Mouse (Mus musculus) midbrain, embryonic 15.5 days (tissue): ENCODE data around the gene Tsc22d4. TPM values are rescaled to one million over a fixed set of nuclear protein-coding genes. Genes with fewer than 3 reads are reported as not detected.

Experiments
- ATAC-seq: fragments of 200-750 bp; cut with Nextera tagmentation; replicated peaks from 2 replicates; pipeline ENCODE4 v1.8.0; 2017; ENCODE audit warnings: moderate TSS enrichment
- H3K27ac ChIP-seq: fragments of 300-500 bp; sonication (generic); 2 replicates; pipeline ENCODE4 v1.5.1; 2015; ENCODE audit warnings: mild to moderate bottlenecking, inconsistent platforms
- H3K27me3 ChIP-seq: fragments of 300-500 bp; sonication (generic); replicated peaks from 2 replicates; pipeline ENCODE4 v1.6.1; 2015; ENCODE audit warnings: inconsistent platforms
- H3K36me3 ChIP-seq: fragments of 300-500 bp; sonication (generic); replicated peaks from 2 replicates; pipeline ENCODE4 v1.6.1; 2015; ENCODE audit warnings: inconsistent platforms
- H3K4me1 ChIP-seq: fragments of 300-500 bp; sonication (generic); 2 replicates; pipeline ENCODE4 v1.6.1; 2015; ENCODE audit warnings: inconsistent platforms
- H3K4me2 ChIP-seq: fragments of 300-500 bp; sonication (generic); 2 replicates; pipeline ENCODE4 v1.6.1; 2015; ENCODE audit warnings: inconsistent platforms, mild to moderate bottlenecking, moderate library complexity
- H3K4me3 ChIP-seq: fragments of 300-500 bp; sonication (generic); 2 replicates; pipeline ENCODE4 v1.5.1; 2015; ENCODE audit warnings: mild to moderate bottlenecking, inconsistent platforms
- H3K9ac ChIP-seq: fragments of 300-500 bp; sonication (generic); 2 replicates; pipeline ENCODE4 v1.6.1; 2015; ENCODE audit warnings: mild to moderate bottlenecking, inconsistent platforms
- H3K9me3 ChIP-seq: fragments of 300-500 bp; sonication (generic); 2 replicates; pipeline ENCODE4 v1.6.1; 2016; ENCODE audit warnings: inconsistent platforms
- WGBS: fragments of 180-500 bp; shearing (Covaris S2); methylation state at CpG from one replicate; pipeline ENCODE4 v1.1.7; 2015; ENCODE audit warnings: mixed read lengths; 5-methylcytosine and 5-hydroxymethylcytosine counted together
- polyA plus RNA-seq: library from polyadenylated mRNA; unstranded; fragments of >200 nt; fragmentation: Nextera tagmentation; extraction: Ambion mirVana; gene quantifications from 2 replicates; pipeline ENCODE4 v1.2.1, GENCODE M21; 2015

Tsc22d4 gene
- polyA plus RNA-seq, 1 experiment from 2014 or later, result 58.0 TPM

GRCm38 (mm10) chr5:137787151-137787928 lies 41.8 kb downstream of the Tsc22d4 start, which contains the start of the genes Mepce and Zcwpw1:
Mepce (minus strand) TSS chr5:137787655.
Zcwpw1 (plus strand) TSS chr5:137787798.
- H3K4me1 ChIP-seq, result peaks cover 37% of the 10 kb centered on the region
- no peaks in the 10 kb centered on the region for H3K9me3 ChIP-seq
- peak within 1 kb of the TSS; percentile 91 for H3K4me2 ChIP-seq
- ATAC-seq, result peak; percentile 78
- H3K27me3 ChIP-seq, result no peaks in the 10 kb centered on the region
- H3K27ac ChIP-seq, result peak within 1 kb of the TSS; percentile 99
- peak within 1 kb of the TSS; percentile 88 for H3K9ac ChIP-seq
- WGBS, result under 1% methylated on average over 48 of the region's 48 CpGs
- peak within 1 kb of the TSS; percentile 72 for H3K4me3 ChIP-seq
- H3K36me3 ChIP-seq, result peaks cover 5% of the 10 kb centered on the region; the same call in 1 of the 2 replicates

DNA sequence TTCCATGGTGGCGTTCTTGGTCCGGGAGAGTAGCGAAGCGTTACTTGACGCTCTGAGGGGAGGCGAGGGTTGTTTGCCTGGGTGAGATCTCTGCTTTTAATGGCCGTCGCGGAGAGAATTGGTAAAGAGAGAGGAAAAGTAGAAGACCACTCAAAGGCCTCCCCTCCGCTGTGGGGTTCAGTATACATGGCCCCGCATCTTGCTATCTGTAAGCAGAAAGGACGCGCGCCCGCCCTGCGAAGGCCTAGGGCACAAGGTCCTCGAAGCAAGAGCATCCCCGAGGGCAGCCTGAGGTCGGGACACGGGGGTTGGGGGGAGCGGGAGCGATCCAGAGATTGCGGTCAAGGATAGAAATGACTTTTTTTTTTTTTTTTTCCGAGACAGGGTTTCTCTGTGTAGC lies 42.6 kb downstream of the Tsc22d4 start:
- Histone ChIP-seq H3K27ac (no peak overlapping the region), H3K36me3 (no peaks in the 10 kb centered on the region), H3K4me1 (peaks cover 28% of the 10 kb centered on the region), H3K9ac (0 out of 2 replicates have a peak overlapping the region, but pooled peaks have one; percentile 27), H3K27me3 (no peaks in the 10 kb centered on the region), H3K4me3 (peak overlapping the region; percentile 72), H3K4me2 (peak overlapping the region; percentile 91), H3K9me3 (no peaks in the 10 kb centered on the region)
- ATAC-seq, result no peak
- WGBS, result 71% methylated on average over 24 of the region's 24 CpGs

- H3K4me2 ChIP-seq, result no peak overlapping the region
- 91% methylated on average over 2 of the region's 2 CpGs for WGBS
- no peaks in the 10 kb centered on the region for H3K9me3 ChIP-seq
- no peak overlapping the region for H3K9ac ChIP-seq
- peaks cover 20% of the 10 kb centered on the region for H3K4me1 ChIP-seq
- no peaks in the 10 kb centered on the region for H3K27me3 ChIP-seq
- ATAC-seq, result no peak
- H3K27ac ChIP-seq, result no peak overlapping the region
- H3K4me3 ChIP-seq, result no peak overlapping the region
- H3K36me3 ChIP-seq, result no peaks in the 10 kb centered on the region
These were observed 43.5 kb downstream of the Tsc22d4 start for GRCm38 (mm10) chr5:137788946-137789531.

GRCm38 (mm10) chr5:137791553-137791952 lies 46.0 kb downstream of the Tsc22d4 start:
- no peak for ATAC-seq
- no peaks in the 10 kb centered on the region for H3K27me3 ChIP-seq
- H3K4me2 ChIP-seq, result no peak overlapping the region
- H3K36me3 ChIP-seq, result no peaks in the 10 kb centered on the region
- H3K9me3 ChIP-seq, result no peaks in the 10 kb centered on the region
- no peak overlapping the region for H3K9ac ChIP-seq
- peaks cover 6% of the 10 kb centered on the region for H3K4me1 ChIP-seq
- H3K27ac ChIP-seq, result no peak overlapping the region
- H3K4me3 ChIP-seq, result no peak overlapping the region

- H3K4me3 ChIP-seq, result no peak overlapping the region
- H3K9me3 ChIP-seq, result no peaks in the 10 kb centered on the region
- no peak overlapping the region for H3K9ac ChIP-seq
- no peaks in the 10 kb centered on the region for H3K27me3 ChIP-seq
- no peak for ATAC-seq
- H3K36me3 ChIP-seq, result no peaks in the 10 kb centered on the region
- 82% methylated on average over 3 of the region's 3 CpGs for WGBS
- no peak overlapping the region for H3K27ac ChIP-seq
- H3K4me2 ChIP-seq, result no peak overlapping the region
- no peaks in the 10 kb centered on the region for H3K4me1 ChIP-seq
These were observed 51.1 kb downstream of the Tsc22d4 start for GRCm38 (mm10) chr5:137796606-137797005.

- 89% methylated on average over 3 of the region's 3 CpGs for WGBS
- Histone ChIP-seq H3K4me3 (no peak overlapping the region), H3K4me2 (no peak overlapping the region), H3K4me1 (no peaks in the 10 kb centered on the region), H3K27me3 (no peaks in the 10 kb centered on the region), H3K9me3 (no peaks in the 10 kb centered on the region), H3K9ac (no peak overlapping the region), H3K27ac (no peak overlapping the region), H3K36me3 (no peaks in the 10 kb centered on the region)
- no peak for ATAC-seq
These were observed 55.4 kb downstream of the Tsc22d4 start for GRCm38 (mm10) chr5:137800917-137801316.

DNA sequence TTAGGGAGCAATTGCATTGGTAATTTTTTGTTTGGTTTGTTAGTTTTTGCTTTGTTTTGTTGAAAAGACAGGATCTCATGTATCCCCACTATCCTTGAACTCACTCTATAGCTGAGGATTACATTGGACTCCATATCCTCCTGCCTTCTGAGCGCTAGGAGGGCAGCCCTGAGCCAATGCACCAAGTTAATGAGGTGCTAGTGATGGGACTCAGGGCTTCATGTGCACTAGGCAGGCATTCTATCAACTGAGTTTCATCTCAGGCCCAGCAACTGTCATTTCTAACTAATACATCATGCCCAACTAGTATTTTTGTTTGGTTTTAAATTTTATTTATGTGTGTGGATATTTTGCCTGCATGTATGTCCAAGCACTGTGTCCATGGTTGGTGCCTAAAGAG lies 60.6 kb downstream of the Tsc22d4 start:
- H3K27ac ChIP-seq, result no peak overlapping the region
- H3K9ac ChIP-seq, result no peak overlapping the region
- WGBS, result 80% methylated on average over 1 of the region's 1 CpGs
- no peaks in the 10 kb centered on the region for H3K4me1 ChIP-seq
- no peak overlapping the region for H3K4me2 ChIP-seq
- H3K9me3 ChIP-seq, result no peaks in the 10 kb centered on the region
- no peaks in the 10 kb centered on the region for H3K36me3 ChIP-seq
- no peak for ATAC-seq
- H3K27me3 ChIP-seq, result no peaks in the 10 kb centered on the region
- H3K4me3 ChIP-seq, result no peak overlapping the region

DNA sequence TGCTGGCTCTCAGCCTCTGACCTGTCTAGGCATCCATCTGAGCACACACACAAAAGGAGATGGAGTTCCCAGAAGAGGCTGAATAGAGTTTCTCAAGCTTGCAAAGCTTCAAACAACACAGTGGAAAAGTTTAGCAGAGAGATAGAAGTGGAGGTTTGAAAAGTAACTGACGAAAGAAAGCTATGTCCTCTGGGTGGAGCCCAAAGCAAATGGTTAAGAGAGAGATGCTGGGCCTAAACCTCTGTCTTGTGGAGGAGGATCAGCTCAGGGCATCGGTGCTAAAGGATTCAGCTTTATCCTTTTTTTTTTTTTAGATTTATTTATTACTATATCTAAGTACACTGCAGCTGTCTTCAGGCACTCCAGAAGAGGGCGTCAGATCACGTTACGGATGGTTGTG lies 62.8 kb downstream of the Tsc22d4 start:
- Histone ChIP-seq H3K9me3 (no peaks in the 10 kb centered on the region), H3K4me3 (no peak overlapping the region), H3K9ac (no peak overlapping the region), H3K27me3 (no peaks in the 10 kb centered on the region), H3K27ac (no peak overlapping the region), H3K4me2 (no peak overlapping the region), H3K36me3 (no peaks in the 10 kb centered on the region), H3K4me1 (no peaks in the 10 kb centered on the region)
- no peak for ATAC-seq
- 88% methylated on average over 5 of the region's 5 CpGs for WGBS

DNA sequence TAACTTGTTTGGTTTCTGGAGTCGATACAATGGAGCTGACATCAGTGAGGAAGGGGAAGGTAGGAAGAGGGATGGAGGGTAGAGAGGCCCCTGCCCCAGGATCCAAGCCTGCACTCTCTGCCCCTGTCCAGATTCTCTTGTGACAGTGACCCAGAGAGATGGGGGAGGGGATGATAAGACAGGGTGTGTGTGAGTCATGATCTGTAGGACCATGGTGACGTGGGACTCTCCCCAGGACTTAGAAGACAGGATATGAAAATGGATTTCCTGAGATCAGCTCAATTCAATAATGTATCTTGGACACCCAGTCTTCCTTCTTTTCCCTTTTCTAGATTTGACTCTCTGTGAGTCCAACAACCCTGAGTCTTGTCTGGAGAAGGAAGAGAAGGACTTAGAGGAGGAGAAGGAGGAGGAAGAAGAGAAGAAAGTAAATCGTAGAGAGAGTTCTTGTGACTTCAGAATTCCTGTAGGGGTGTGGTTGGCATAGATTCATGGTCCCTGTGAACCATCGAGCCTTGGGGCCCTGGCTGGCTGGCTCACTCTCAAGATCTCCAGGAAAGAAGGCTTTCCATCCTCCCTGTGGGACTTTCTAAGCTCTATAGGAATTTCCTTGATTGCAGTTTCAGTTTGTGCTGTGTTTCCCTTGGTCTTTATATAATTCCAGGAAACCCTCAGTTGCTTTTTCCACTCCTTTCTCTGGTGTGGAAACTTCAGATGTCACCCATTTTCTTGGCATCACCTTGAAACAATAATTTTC lies 72.1 kb downstream of the Tsc22d4 start:
- Histone ChIP-seq H3K27me3 (no peaks in the 10 kb centered on the region), H3K36me3 (no peaks in the 10 kb centered on the region), H3K27ac (no peak overlapping the region), H3K9me3 (no peaks in the 10 kb centered on the region), H3K4me3 (no peak overlapping the region), H3K4me2 (no peak overlapping the region), H3K9ac (no peak overlapping the region), H3K4me1 (no peaks in the 10 kb centered on the region)
- no peak for ATAC-seq
- 73% methylated on average over 4 of the region's 4 CpGs for WGBS

Other genes starting within 250 kb of the Tsc22d4 start
- gene Pop7, start 243.2 kb upstream of the Tsc22d4 start, polyA plus RNA-seq, result 77.7 and 82.1 TPM in 2 replicates
- gene Gigyf1, start 227.2 kb upstream of the Tsc22d4 start, polyA plus RNA-seq, result 20.2 and 23.5 TPM in 2 replicates
- not detected in 2 replicates for gene Epo, start 212.5 kb upstream of the Tsc22d4 start, polyA plus RNA-seq
- 525 and 570 TPM in 2 replicates for gene Gnb2, start 212.2 kb upstream of the Tsc22d4 start, polyA plus RNA-seq
- 339 and 342 TPM in 2 replicates for gene Actl6b, start 192.2 kb upstream of the Tsc22d4 start, polyA plus RNA-seq
- 6.2 and 7.9 TPM in 2 replicates for gene Tfr2, start 175.9 kb upstream of the Tsc22d4 start, polyA plus RNA-seq
- 66.9 and 68.2 TPM in 2 replicates for gene Mospd3, start 144.7 kb upstream of the Tsc22d4 start, polyA plus RNA-seq
- 15.1 and 16.7 TPM in 2 replicates for gene Pcolce, start 131.9 kb upstream of the Tsc22d4 start, polyA plus RNA-seq
- 0.13 and 0.17 TPM in 2 replicates for gene Fbxo24, start 116.7 kb upstream of the Tsc22d4 start, polyA plus RNA-seq
- gene Lrch4, start 116.6 kb upstream of the Tsc22d4 start, polyA plus RNA-seq, result 18.8 and 19.1 TPM in 2 replicates
- gene Gm20605, start 116.6 kb upstream of the Tsc22d4 start, polyA plus RNA-seq, result 11.3 and 11.8 TPM in 2 replicates
- 4.8 and 6.8 TPM in 2 replicates for gene Sap25, start 104.4 kb upstream of the Tsc22d4 start, polyA plus RNA-seq
- gene Irs3, start 100.0 kb upstream of the Tsc22d4 start, polyA plus RNA-seq, result 0.09 and 0.17 TPM in 2 replicates
- 17.0 and 18.3 TPM in 2 replicates for gene Agfg2, start 61.0 kb upstream of the Tsc22d4 start, polyA plus RNA-seq
- gene Nyap1, start 4.1 kb upstream of the Tsc22d4 start, polyA plus RNA-seq, result 58.6 and 61.2 TPM in 2 replicates
- gene Ppp1r35, start 33.1 kb downstream of the Tsc22d4 start, polyA plus RNA-seq, result 37.3 and 45.0 TPM in 2 replicates
- gene Mepce, start 41.9 kb downstream of the Tsc22d4 start, polyA plus RNA-seq, result 10.7 and 10.8 TPM in 2 replicates
- gene Zcwpw1, start 42.1 kb downstream of the Tsc22d4 start, polyA plus RNA-seq, result 10.5 and 11.9 TPM in 2 replicates
- gene Pilra, start 90.6 kb downstream of the Tsc22d4 start, polyA plus RNA-seq, result 0.17 TPM in 1 of 2 replicates, not detected in the other
- not detected in 2 replicates for gene Pilrb1, start 112.4 kb downstream of the Tsc22d4 start, polyA plus RNA-seq
- not detected in 2 replicates for gene Pilrb2, start 126.1 kb downstream of the Tsc22d4 start, polyA plus RNA-seq
- gene Cyp3a13, start 175.9 kb downstream of the Tsc22d4 start, polyA plus RNA-seq, result not detected in 2 replicates
- gene Gjc3, start 217.4 kb downstream of the Tsc22d4 start, polyA plus RNA-seq, result 0.31 and 0.43 TPM in 2 replicates
- not detected in 2 replicates for gene Azgp1, start 235.8 kb downstream of the Tsc22d4 start, polyA plus RNA-seq